Mouse (Mus musculus) neutrophil, adult 5-6 weeks (primary cell): ENCODE data around the gene Prr15l. TPM values are rescaled to one million over a fixed set of nuclear protein-coding genes. Genes with fewer than 3 reads are reported as not detected.

ENCODE experiments used
- total RNA-seq: library from RNA; stranded (forward); fragments of 200-1000 nt; gene quantifications from 2 replicates; pipeline ENCODE4 v1.2.3, GENCODE M21; 2017

The Prr15l gene
- total RNA-seq, 1 experiment from 2014 or later = 0.23 TPM

Other genes with a start within 250 kb of the Prr15l start
- gene Snx11, start 150.5 kb upstream of the Prr15l start, total RNA-seq = 66.2 and 79.5 TPM in 2 replicates
- 50.9 and 58.0 TPM in 2 replicates for gene Cbx1, start 139.0 kb upstream of the Prr15l start, total RNA-seq
- gene Nfe2l1, start 98.1 kb upstream of the Prr15l start, total RNA-seq = 48.5 and 53.8 TPM in 2 replicates
- gene Copz2, start 78.2 kb upstream of the Prr15l start, total RNA-seq = not detected in 2 replicates
- gene Cdk5rap3, start 11.6 kb upstream of the Prr15l start, total RNA-seq = 22.6 and 29.6 TPM in 2 replicates
- 15.6 and 17.3 TPM in 2 replicates for gene Pnpo, start 15.9 kb downstream of the Prr15l start, total RNA-seq
- gene Sp2, start 54.9 kb downstream of the Prr15l start, total RNA-seq = 9.3 and 9.8 TPM in 2 replicates
- 0.25 TPM in 1 of 2 replicates, not detected in the other for gene Sp6, start 85.3 kb downstream of the Prr15l start, total RNA-seq
- gene Scrn2, start 101.8 kb downstream of the Prr15l start, total RNA-seq = 3.6 and 10.8 TPM in 2 replicates
- 0.47 TPM in 1 of 2 replicates, not detected in the other for gene Lrrc46, start 113.3 kb downstream of the Prr15l start, total RNA-seq
- gene Mrpl10, start 113.5 kb downstream of the Prr15l start, total RNA-seq = 15.9 and 23.8 TPM in 2 replicates
- 20.9 and 22.7 TPM in 2 replicates for gene Osbpl7, start 122.5 kb downstream of the Prr15l start, total RNA-seq
- 1.3 and 1.4 TPM in 2 replicates for gene Tbx21, start 187.2 kb downstream of the Prr15l start, total RNA-seq
- 11.3 and 13.2 TPM in 2 replicates for gene Tbkbp1, start 223.4 kb downstream of the Prr15l start, total RNA-seq